Mouse (Mus musculus): Measurements from ENCODE around the gene Olfr1410.

The Olfr1410 gene

GRCm38 (mm10) chr1:92641514-92642272, 36.1 kb downstream of the Olfr1410 start, which contains the start of gene Cops9:
Gene Cops9 (minus strand): TSS chr1:92641985.
- peak; percentile 86 to 90 for DNase-seq

GRCm38 (mm10) chr1:92643691-92644090, 38.1 kb downstream of the Olfr1410 start:
- no peak for DNase-seq

DNA sequence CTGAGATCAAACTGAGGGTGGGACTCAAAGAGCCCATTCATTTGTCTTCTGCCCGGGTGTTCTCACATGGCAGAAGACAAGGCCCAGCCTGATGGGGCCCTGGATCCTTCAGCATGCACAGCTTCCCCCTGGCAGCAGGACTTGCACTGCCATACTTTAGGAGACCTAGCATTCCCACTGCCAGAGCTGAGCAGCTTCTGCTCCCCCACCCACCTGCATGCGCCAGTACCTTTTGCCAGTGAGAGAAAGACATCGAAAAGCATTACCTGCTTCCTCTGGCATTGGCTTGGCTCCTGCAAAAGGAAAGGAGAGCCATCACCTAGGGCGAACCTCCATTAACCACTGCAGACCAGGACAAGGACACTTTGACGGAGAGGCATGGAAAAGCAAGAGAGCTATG, 39.3 kb downstream of the Olfr1410 start:
- DNase-seq, result no peak

- no peak for DNase-seq
These were observed 40.5 kb downstream of the Olfr1410 start for GRCm38 (mm10) chr1:92646111-92646510.

DNA sequence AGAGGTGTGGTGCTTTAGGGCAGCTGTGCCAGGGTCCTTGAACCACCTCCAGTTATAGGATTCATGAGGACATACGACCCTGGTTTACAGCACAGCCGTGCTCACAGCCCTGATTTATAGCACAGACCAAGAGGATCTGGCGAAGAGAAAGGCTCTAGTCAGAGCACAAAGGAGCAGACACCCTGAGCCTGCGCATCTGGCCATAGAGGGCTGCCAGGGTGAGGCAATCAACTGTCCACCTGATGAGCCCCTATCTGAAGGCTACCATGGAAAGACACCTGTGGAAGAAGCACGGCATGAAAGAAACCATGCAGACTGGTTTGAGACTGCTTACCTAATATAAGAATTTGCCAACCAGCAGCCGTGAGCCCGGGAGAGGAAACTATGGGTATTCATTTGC, 41.0 kb downstream of the Olfr1410 start:
- DNase-seq, result no peak

DNA sequence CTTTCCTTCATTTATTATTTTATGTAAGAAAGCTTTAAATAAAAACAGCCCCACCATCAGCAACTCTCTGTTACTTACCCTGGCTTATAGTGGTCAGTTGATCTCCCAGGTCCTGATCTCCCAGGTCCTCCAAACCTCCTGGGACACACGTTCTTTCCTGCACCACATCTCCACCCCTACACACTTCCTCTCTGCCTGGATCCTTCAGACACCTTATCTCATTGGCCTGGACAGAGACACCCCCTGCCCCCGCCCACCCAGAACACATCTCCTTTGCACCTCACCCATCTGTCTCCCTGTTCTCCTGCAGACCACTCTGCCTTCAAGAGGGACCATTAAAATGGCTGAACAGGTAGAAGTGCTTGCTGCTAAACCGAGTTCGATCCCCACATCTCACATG, 41.4 kb downstream of the Olfr1410 start:
- no peak for DNase-seq

- DNase-seq, result peak; percentile 42 to 48
These were observed 42.2 kb downstream of the Olfr1410 start for GRCm38 (mm10) chr1:92647752-92648151.

GRCm38 (mm10) chr1:92648197-92648596, 42.6 kb downstream of the Olfr1410 start:
- no peak for DNase-seq

DNA sequence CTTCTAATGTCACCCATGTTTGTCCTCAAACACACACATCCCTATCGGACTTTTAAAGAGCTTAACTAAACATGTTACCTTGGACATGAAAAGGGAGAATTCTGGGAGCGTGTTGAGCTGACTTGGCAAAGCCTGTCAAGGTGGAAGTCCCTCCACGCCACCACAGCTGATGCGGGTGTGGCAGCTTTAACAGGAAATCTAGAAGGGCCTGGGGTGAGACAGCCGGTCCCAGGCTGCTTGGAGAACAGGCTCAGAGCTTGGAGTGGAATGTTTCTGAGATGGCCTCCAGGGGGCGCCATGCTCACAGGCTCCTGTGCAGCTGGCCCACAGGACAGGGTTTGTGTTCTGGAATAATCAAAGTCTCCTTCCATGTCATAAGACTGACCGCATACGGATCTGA, 43.1 kb downstream of the Olfr1410 start, which contains the start of gene Otos:
Gene Otos (minus strand): TSS at position 169 of the 400 bp plus-strand sequence.
- peak; percentile 44 to 51 for DNase-seq

- no peak for DNase-seq
These were observed 45.9 kb downstream of the Olfr1410 start for GRCm38 (mm10) chr1:92651467-92651866.

DNA sequence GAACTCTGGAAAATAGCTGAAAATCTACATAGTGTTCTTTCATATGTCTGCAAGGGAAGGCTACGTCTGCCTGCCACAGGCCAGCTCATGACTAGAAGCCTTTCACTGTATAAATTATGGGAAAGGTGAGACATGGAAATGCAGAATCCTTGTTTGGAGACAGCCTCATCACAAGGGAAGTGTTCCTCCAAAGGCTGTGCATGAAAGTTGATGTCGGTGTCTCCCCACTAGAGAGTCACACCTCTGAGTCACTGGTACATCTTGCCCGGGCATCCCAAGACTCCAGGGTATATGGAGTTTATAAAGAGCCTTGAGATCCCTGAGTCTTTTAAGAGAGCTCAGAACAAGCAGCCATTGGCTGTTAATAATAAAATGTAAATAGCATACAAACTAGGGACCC, 47.6 kb downstream of the Olfr1410 start:
- no peak for DNase-seq

DNA sequence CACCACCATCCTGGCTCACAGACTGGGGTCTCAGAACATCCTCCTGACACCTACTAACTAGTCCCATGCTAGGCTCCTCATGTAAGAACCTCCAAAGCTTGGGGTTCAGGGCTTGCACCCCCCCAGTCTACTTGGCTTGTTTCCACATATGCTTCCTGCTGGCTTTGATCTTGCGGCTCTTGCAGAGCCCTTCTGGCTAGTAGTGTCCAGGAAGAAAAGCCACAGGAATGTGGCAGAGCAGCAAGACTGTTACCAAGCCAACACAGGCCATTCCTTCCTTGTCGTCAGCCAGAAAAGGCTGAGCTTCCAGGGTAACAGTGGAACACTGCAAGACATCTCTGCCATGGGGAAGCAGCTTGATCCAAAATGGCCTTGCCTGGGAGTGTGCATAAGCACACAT, 49.1 kb downstream of the Olfr1410 start:
- peak; percentile 10 to 36 for DNase-seq

DNA sequence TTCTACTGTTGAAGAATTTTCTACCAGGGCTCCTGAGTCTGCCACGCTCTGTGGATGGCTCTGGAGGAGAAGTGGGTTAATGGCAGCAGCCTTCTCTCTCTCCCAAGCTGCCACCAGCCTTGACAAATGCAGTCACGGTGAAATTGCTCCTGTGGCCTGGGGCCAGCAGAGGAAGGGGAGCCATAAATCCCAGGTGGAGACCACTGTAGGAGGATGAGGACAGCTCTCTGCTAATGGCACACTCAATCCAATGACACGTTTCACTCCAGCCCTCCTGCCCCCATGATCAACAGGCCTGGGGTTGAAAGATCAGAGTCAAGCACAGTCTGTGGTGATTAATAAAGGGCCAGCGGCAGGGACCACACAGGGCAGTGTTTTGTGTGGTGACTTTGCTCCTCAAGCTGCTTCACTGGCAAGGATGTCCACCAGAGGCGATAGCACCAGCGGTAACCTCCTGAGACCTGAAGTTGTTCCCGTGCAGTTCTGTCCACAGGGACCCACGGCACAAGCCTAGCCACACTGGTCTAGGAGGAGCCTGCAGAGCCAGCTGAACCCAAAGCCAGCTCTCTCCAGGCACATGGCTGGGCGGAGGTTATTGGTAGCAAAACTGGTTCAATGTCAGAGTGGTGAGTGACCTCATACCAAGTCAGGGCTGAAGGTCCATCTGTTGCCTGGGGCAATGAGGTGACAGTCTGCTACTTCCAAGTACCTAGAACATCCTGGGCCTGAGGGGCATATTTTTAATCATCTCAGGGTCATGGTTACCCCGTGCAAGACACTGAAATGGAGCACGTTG, 51.6 kb downstream of the Olfr1410 start:
- no peak for DNase-seq

DNA sequence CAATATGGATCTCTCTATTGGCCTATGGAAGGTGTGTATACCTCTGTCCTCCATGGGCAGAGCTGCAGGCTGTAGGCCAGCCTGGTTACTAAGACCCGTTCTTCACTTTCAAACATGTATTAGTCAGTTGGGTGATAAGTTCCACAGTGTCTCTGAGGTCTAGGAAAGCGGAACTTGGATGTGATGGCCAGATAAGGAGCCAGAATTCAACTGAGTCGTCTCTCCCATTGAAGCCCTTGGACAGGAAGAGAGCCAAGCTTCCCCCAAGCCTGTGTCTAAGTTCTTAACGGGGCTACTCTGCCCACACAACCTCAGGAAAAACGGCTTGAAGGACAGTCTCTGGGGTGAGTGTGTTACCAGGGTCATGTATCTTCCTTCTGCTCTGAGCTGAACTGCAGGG, 53.8 kb downstream of the Olfr1410 start:
- DNase-seq, result no peak
